Mouse (Mus musculus) urinary bladder, postnatal 36 days (tissue): ENCODE measurements around the gene Kiss1r.

Experiments used
- DNase-seq, 2 experiments: peaks; one replicate each; pipeline ENCODE4 v3.0.0; 2022; ENCODE audit warnings: low spot score in 2 of 2, mixed read lengths in 1 of 2

The Kiss1r gene

GRCm38 (mm10) chr10:79924998-79925784 is 8.4 kb downstream of the Kiss1r start:
- DNase-seq: peak; percentile 91 to 93

- no peak for DNase-seq
These were observed 9.2 kb downstream of the Kiss1r start for GRCm38 (mm10) chr10:79925785-79926490.

GRCm38 (mm10) chr10:79926491-79927323 is 9.9 kb downstream of the Kiss1r start, which contains the start of gene Arid3a:
Arid3a (plus strand) TSS chr10:79927043.
- peak; percentile 83 to 90 for DNase-seq

GRCm38 (mm10) chr10:79927324-79928029 is 10.7 kb downstream of the Kiss1r start:
- DNase-seq: peak in 1 of 2 experiments; percentile 52

- no peak for DNase-seq
These were observed 11.4 kb downstream of the Kiss1r start for GRCm38 (mm10) chr10:79928030-79928694.

GRCm38 (mm10) chr10:79928907-79929701 is 12.3 kb downstream of the Kiss1r start:
- no peak for DNase-seq

- no peak for DNase-seq
These were observed 13.4 kb downstream of the Kiss1r start for GRCm38 (mm10) chr10:79929967-79930825.

- no peak for DNase-seq
These were observed 14.0 kb downstream of the Kiss1r start for GRCm38 (mm10) chr10:79930826-79931186.

- DNase-seq: no peak
These were observed 15.0 kb downstream of the Kiss1r start for GRCm38 (mm10) chr10:79931797-79932196.

GRCm38 (mm10) chr10:79932736-79933135 is 16.0 kb downstream of the Kiss1r start:
- peak in 1 of 2 experiments; percentile 68 for DNase-seq

GRCm38 (mm10) chr10:79933145-79933679 is 16.4 kb downstream of the Kiss1r start:
- DNase-seq: peak in 1 of 2 experiments; percentile 66

GRCm38 (mm10) chr10:79933861-79934260 is 17.1 kb downstream of the Kiss1r start:
- DNase-seq: no peak

- DNase-seq: peak; percentile 70 to 89
These were observed 17.5 kb downstream of the Kiss1r start for GRCm38 (mm10) chr10:79934272-79934721.

- DNase-seq: no peak
These were observed 18.2 kb downstream of the Kiss1r start for GRCm38 (mm10) chr10:79934794-79935569.

GRCm38 (mm10) chr10:79936284-79936910 is 19.6 kb downstream of the Kiss1r start:
- DNase-seq: no peak

GRCm38 (mm10) chr10:79936911-79937441 is 20.2 kb downstream of the Kiss1r start:
- peak; percentile 86 to 89 for DNase-seq
